8 mouse cellular contexts compared by ENCODE assay signal in genomic region chr14:45507032-45507431, GRCm38 (mm10). TPM values are rescaled to one million over a fixed set of nuclear protein-coding genes. Genes with fewer than 3 reads are reported as not detected.
DNase-seq lines count a peak whose midpoint lies in the region; ATAC-seq lines count a peak whose summit lies in the region.

No protein-coding gene starts in this region.

- peaks cover 29 to 61% of the 10 kb centered on the region in 2 experiments for H3K4me1 ChIP-seq in heart, embryonic 14.5 days (ENCODE audit: control insufficient read depth in 2 of 2, insufficient read depth in 2 of 2, low read length in 2 of 2)
- peaks cover 21% of the 10 kb centered on the region for H3K4me1 ChIP-seq in midbrain, embryonic 15.5 days

- peaks cover 51% of the 10 kb centered on the region for H3K36me3 ChIP-seq in heart, embryonic 14.5 days (ENCODE audit: control insufficient read depth, insufficient read depth, low read length)
- no peaks in the 10 kb centered on the region for H3K36me3 ChIP-seq in midbrain, embryonic 15.5 days (replicated peaks)

- no peak overlapping the region for H3K4me3 ChIP-seq in heart, embryonic 14.5 days (ENCODE audit: control insufficient read depth in 1 of 2, insufficient read depth in 1 of 2, low read depth in 1 of 2, low read length in 2 of 2)
- H3K4me3 ChIP-seq in midbrain, embryonic 15.5 days: no peak overlapping the region

- peak; percentile 89 for DNase-seq in R1 (ENCODE audit: low read depth, low spot score)
- DNase-seq in embryo, embryonic 11 days: peak; percentile 59
- DNase-seq in kidney, postnatal 25 days: peak; percentile 62 to 79
- DNase-seq in layer of hippocampus, adult 9-10 months (ENCODE audit: low spot score): no peak
- no peak for DNase-seq in spleen, adult 12 weeks (ENCODE audit: low spot score)

- 14% methylated on average over 6 of the region's 6 CpGs for WGBS in heart, embryonic 14.5 days
- 28% methylated on average over 6 of the region's 6 CpGs for WGBS in midbrain, embryonic 15.5 days

- H3K27me3 ChIP-seq in heart, embryonic 14.5 days (ENCODE audit: control insufficient read depth, insufficient read depth, low read length): no peaks in the 10 kb centered on the region
- H3K27me3 ChIP-seq in midbrain, embryonic 15.5 days (replicated peaks): no peaks in the 10 kb centered on the region

- H3K9ac ChIP-seq in heart, embryonic 14.5 days (ENCODE audit: low read length): no peak overlapping the region; the same call in 1 of the 2 replicates
- no peak overlapping the region for H3K9ac ChIP-seq in midbrain, embryonic 15.5 days

- H3K9me3 ChIP-seq in heart, embryonic 14.5 days (ENCODE audit: control insufficient read depth, low read length): no peaks in the 10 kb centered on the region
- H3K9me3 ChIP-seq in midbrain, embryonic 15.5 days: no peaks in the 10 kb centered on the region

- 0 out of 2 replicates have a peak overlapping the region, but pooled peaks have one; percentile 15 for H3K4me2 ChIP-seq in heart, embryonic 14.5 days (ENCODE audit: low read length)
- no peak overlapping the region for H3K4me2 ChIP-seq in midbrain, embryonic 15.5 days

- H3K27ac ChIP-seq in heart, embryonic 14.5 days (replicated peaks in 1 of 2; ENCODE audit: control insufficient read depth in 1 of 2, insufficient read depth in 1 of 2, low read depth in 2 of 2, low read length in 2 of 2): peak overlapping the region in 1 of 2 experiments; percentile 35; a peak in 1 of 4 replicates
- H3K27ac ChIP-seq in midbrain, embryonic 15.5 days: peak overlapping the region; percentile 62

- ATAC-seq in heart, embryonic 14.5 days (ENCODE audit: insufficient number of reproducible peaks, insufficient read depth, low FRiP score, low read depth): peak; percentile 60; the same call in 1 of the 2 replicates
- ATAC-seq in midbrain, embryonic 15.5 days (replicated peaks): peak; percentile 63
- no peak for ATAC-seq in activated CD4-positive, CD25-positive, alpha-beta regulatory T cell, adult 4 months

RNA-seq across cellular contexts. Expression of gene Fermt2, which starts 22.9 kb away (rescaled TPM):
- polyA plus RNA-seq in heart, embryonic 14.5 days (2014; fragmentation: Nextera tagmentation; extraction: Ambion mirVana): 228 and 235 TPM in 2 replicates
- polyA plus RNA-seq in midbrain, embryonic 15.5 days (2015; fragmentation: Nextera tagmentation; extraction: Ambion mirVana): 55.3 and 67.1 TPM in 2 replicates
- under 1 TPM in 1 of 2 experiments, not detected in 1; 0.25 TPM for polyA plus RNA-seq in activated CD4-positive, CD25-positive, alpha-beta regulatory T cell, adult 4 months (2017; shearing (Covaris generic))

Comparison
In these comparisons a context has a peak if more than half of its experiments do, and no peak if none do; other contexts are left out.
1. DNase-seq: peak in R1 (single experiment), embryo, embryonic 11 days (single experiment) and kidney, postnatal 25 days (2 of 2); none in layer of hippocampus, adult 9-10 months (single experiment) and spleen, adult 12 weeks (single experiment).
2. RNA of gene Fermt2, which starts 22.9 kb away (polyA plus RNA-seq): 228 to 235 TPM in heart, embryonic 14.5 days and 55.3 to 67.1 TPM in midbrain, embryonic 15.5 days; 0.25 TPM in activated CD4-positive, CD25-positive, alpha-beta regulatory T cell, adult 4 months; every median in the first group is over 10 times any median in the second.